Mouse (Mus musculus) lung, postnatal 0 days (tissue): Measurements from ENCODE around the gene Sync. TPM values are rescaled to one million over a fixed set of nuclear protein-coding genes. Genes with fewer than 3 reads are reported as not detected.

Experiments used
- ATAC-seq: fragments of 200-750 bp; cut with Nextera tagmentation; 2 replicates; pipeline ENCODE4 v1.8.0; 2017; ENCODE audit warnings: moderate library complexity
- DNase-seq: peaks from one replicate; pipeline ENCODE4 v3.0.0-alpha.2; 2016; ENCODE audit warnings: low spot score
- H3K27ac ChIP-seq: fragments of 300-500 bp; sonication (generic); 2 replicates; pipeline ENCODE4 v1.5.1; 2014; ENCODE audit warnings: antibody characterized with exemption, mild to moderate bottlenecking, low read length, mixed read lengths
- H3K27me3 ChIP-seq: fragments of 300-500 bp; sonication (generic); replicated peaks from 2 replicates; pipeline ENCODE4 v1.6.1; 2014; ENCODE audit warnings: low read length, mixed read lengths; ENCODE audit not compliant: insufficient read depth
- H3K36me3 ChIP-seq: fragments of 300-500 bp; sonication (generic); 2 replicates; pipeline ENCODE4 v1.6.1; 2014; ENCODE audit warnings: low read length, mixed read lengths; ENCODE audit not compliant: insufficient read depth
- H3K4me1 ChIP-seq: fragments of 300-500 bp; sonication (generic); 2 replicates; pipeline ENCODE4 v1.6.1; 2014; ENCODE audit warnings: antibody characterized with exemption, low read depth, low read length, mixed read lengths; ENCODE audit not compliant: insufficient read depth
- H3K4me2 ChIP-seq: fragments of 300-500 bp; sonication (generic); replicated peaks from 2 replicates; pipeline ENCODE4 v1.6.1; 2014; ENCODE audit warnings: low read depth, mild to moderate bottlenecking, low read length, moderate library complexity, mixed read lengths
- H3K4me3 ChIP-seq: fragments of 300-500 bp; sonication (generic); 2 replicates; pipeline ENCODE4 v1.5.1; 2014; ENCODE audit warnings: low read depth, low read length
- H3K9ac ChIP-seq: fragments of 300-500 bp; sonication (generic); replicated peaks from 2 replicates; pipeline ENCODE4 v1.6.1; 2014; ENCODE audit warnings: low read depth, mild to moderate bottlenecking
- H3K9me3 ChIP-seq: fragments of 300-500 bp; sonication (generic); 2 replicates; pipeline ENCODE4 v1.6.1; 2016; ENCODE audit warnings: low read length, mixed read lengths
- CTCF ChIP-seq: IDR thresholded peaks from 2 replicates; pipeline ENCODE4 v1.5.1; 2016; ENCODE audit warnings: antibody characterized with exemption, mild to moderate bottlenecking
- EP300 ChIP-seq: IDR thresholded peaks from 2 replicates; pipeline ENCODE4 v1.6.1; 2016; ENCODE audit warnings: antibody characterized with exemption, mild to moderate bottlenecking, control low read depth
- WGBS: fragments of 180-500 bp; shearing (Covaris S2); extraction: QIAGEN DNeasy Blood & Tissue Kit; methylation state at CpG from one replicate; pipeline ENCODE4 v1.1.7; 2014; 5-methylcytosine and 5-hydroxymethylcytosine counted together
- polyA plus RNA-seq: library from polyadenylated mRNA; unstranded; fragments of >200 nt; fragmentation: Nextera tagmentation; extraction: Ambion mirVana; gene quantifications from 2 replicates; pipeline ENCODE4 v1.2.1, GENCODE M21; 2015

Sync gene
- polyA plus RNA-seq, 1 experiment from 2014 or later = 0.80 TPM

DNA sequence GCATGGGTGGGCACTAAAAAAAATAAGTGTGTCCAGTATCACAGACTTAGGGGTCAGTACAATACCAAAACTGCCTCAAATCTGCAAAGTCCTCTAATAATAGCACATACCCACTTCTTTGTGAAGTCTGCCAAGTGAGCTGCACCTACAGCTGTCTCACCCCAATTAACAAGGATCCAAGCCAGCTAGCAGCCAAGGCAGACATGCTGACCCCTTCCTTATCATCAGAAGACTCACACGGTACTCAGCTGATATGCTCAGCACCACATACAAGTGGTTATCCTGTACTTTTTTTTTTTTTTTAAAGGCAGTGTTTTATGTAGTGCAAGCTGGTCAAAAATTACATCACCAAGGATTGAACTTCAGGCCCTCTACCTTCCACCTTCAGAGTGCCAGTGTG lies 16.9 kb downstream of the Sync start:
- Histone ChIP-seq H3K9ac (no peak overlapping the region), H3K4me2 (no peak overlapping the region), H3K27me3 (no peaks in the 10 kb centered on the region), H3K4me1 (no peaks in the 10 kb centered on the region), H3K27ac (no peak overlapping the region), H3K9me3 (no peaks in the 10 kb centered on the region), H3K4me3 (no peak overlapping the region), H3K36me3 (0 out of 2 replicates have a peak, but pooled peaks cover 7% of the 10 kb centered on the region)
- DNase-seq = no peak
- no peak for TF ChIP-seq EP300
- TF ChIP-seq CTCF = no peak
- ATAC-seq = no peak
- 25% methylated on average over 1 of the region's 1 CpGs for WGBS

DNA sequence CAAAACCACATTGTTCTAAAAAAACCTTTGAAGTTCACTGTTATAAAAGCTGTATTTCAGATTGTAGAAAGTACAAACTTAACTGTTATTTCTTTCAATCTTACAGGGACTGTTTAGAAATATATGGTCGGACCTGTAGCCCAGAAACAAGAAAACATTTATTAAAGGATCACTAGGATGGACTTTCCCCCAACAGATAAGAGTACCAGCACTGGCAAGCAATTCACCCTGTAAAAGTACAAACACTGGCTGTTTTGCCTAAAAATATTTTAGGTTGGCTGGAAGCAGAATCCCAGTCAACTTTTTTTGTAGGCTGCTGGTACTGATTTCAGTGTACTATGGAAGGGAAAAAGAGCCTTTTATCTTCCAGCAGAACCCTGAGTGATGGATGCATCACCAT lies 20.5 kb downstream of the Sync start:
- Histone ChIP-seq H3K9me3 (no peaks in the 10 kb centered on the region), H3K4me1 (no peaks in the 10 kb centered on the region), H3K4me2 (no peak overlapping the region), H3K36me3 (peaks cover 15% of the 10 kb centered on the region), H3K4me3 (no peak overlapping the region), H3K27me3 (no peaks in the 10 kb centered on the region), H3K27ac (no peak overlapping the region), H3K9ac (no peak overlapping the region)
- no peak for DNase-seq
- 95% methylated on average over 1 of the region's 1 CpGs for WGBS
- no peak for ATAC-seq
- TF ChIP-seq CTCF (no peak), EP300 (no peak)

DNA sequence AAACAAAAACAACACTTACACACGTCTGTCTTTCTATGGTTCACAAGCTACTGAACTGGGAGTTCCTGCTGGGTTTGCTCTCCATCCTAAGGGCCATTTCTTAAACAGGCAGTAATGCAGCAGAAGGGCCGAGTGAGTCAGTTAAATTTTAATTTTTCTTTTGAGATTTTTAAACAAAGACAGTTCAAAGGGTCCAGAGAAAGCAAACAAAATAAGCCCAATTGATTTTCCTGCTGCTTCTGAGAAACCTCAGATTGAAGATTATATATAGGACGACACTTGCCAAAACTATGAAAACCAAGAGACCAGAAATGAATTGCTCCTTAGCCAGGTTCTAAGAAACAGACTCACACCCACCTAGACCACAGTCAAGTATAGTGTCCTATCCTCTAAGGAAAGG lies 26.5 kb downstream of the Sync start:
- 56% methylated on average over 3 of the region's 3 CpGs for WGBS
- no peak for ATAC-seq
- Histone ChIP-seq H3K4me2 (no peak overlapping the region), H3K4me3 (no peak overlapping the region), H3K27me3 (no peaks in the 10 kb centered on the region), H3K4me1 (no peaks in the 10 kb centered on the region), H3K36me3 (peaks cover 56% of the 10 kb centered on the region), H3K27ac (no peak overlapping the region), H3K9ac (no peak overlapping the region), H3K9me3 (no peaks in the 10 kb centered on the region)
- TF ChIP-seq CTCF = no peak
- TF ChIP-seq EP300 = no peak
- DNase-seq = no peak

DNA sequence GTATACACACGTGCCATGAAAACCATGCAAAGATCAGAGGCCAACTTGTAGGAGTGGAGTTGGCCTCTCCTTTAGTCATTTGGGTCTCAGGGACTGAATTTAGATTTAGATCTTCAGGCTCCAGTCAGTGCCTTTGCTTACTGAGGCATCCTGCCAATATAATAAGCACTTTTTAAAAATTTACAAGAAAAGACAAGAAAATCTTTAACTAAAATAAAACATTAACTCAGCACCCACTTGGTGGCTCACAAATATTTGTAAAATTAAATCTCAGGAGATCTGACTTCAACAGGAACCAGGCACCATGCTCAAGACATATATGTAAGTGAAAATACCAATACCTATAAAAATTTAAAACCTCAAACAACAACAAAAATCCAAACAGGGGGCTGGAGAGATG lies 33.5 kb downstream of the Sync start:
- Histone ChIP-seq H3K4me1 (no peaks in the 10 kb centered on the region), H3K36me3 (peaks cover 30% of the 10 kb centered on the region; the same call in 1 of the 2 replicates), H3K9me3 (no peaks in the 10 kb centered on the region), H3K9ac (no peak overlapping the region), H3K27ac (no peak overlapping the region), H3K4me2 (no peak overlapping the region), H3K4me3 (no peak overlapping the region), H3K27me3 (no peaks in the 10 kb centered on the region)
- WGBS = 69% methylated on average over 1 of the region's 1 CpGs
- ATAC-seq = no peak
- TF ChIP-seq CTCF (no peak), EP300 (no peak)
- no peak for DNase-seq

- H3K9me3 ChIP-seq = no peaks in the 10 kb centered on the region
- no peaks in the 10 kb centered on the region for H3K27me3 ChIP-seq
- no peak overlapping the region for H3K9ac ChIP-seq
- H3K4me3 ChIP-seq = no peak overlapping the region
- TF ChIP-seq CTCF = no peak
- no peak for TF ChIP-seq EP300
- no peaks in the 10 kb centered on the region for H3K4me1 ChIP-seq
- 91% methylated on average over 5 of the region's 5 CpGs for WGBS
- DNase-seq = no peak
- no peak overlapping the region for H3K4me2 ChIP-seq
- no peak overlapping the region for H3K27ac ChIP-seq
- ATAC-seq = no peak
- peaks cover 21% of the 10 kb centered on the region; the same call in 1 of the 2 replicates for H3K36me3 ChIP-seq
Measured at GRCm38 (mm10) chr4:129322042-129322441, 34.6 kb downstream of the Sync start.

- Histone ChIP-seq H3K36me3 (peaks cover 14% of the 10 kb centered on the region; the same call in 1 of the 2 replicates), H3K4me1 (no peaks in the 10 kb centered on the region), H3K27me3 (no peaks in the 10 kb centered on the region), H3K27ac (no peak overlapping the region), H3K4me2 (no peak overlapping the region), H3K9ac (no peak overlapping the region), H3K4me3 (no peak overlapping the region), H3K9me3 (no peaks in the 10 kb centered on the region)
- no peak for TF ChIP-seq EP300
- TF ChIP-seq CTCF = no peak
- DNase-seq (no peak), ATAC-seq (no peak)
- 62% methylated on average over 1 of the region's 1 CpGs for WGBS
Measured at GRCm38 (mm10) chr4:129323491-129323890, 36.1 kb downstream of the Sync start.

- 89% methylated on average over 1 of the region's 1 CpGs for WGBS
- ATAC-seq = no peak
- no peaks in the 10 kb centered on the region for H3K27me3 ChIP-seq
- TF ChIP-seq CTCF = no peak
- no peak for TF ChIP-seq EP300
- H3K4me3 ChIP-seq = no peak overlapping the region
- H3K9ac ChIP-seq = no peak overlapping the region
- no peak overlapping the region for H3K4me2 ChIP-seq
- H3K9me3 ChIP-seq = no peaks in the 10 kb centered on the region
- H3K4me1 ChIP-seq = no peaks in the 10 kb centered on the region
- peaks cover 12% of the 10 kb centered on the region; the same call in 1 of the 2 replicates for H3K36me3 ChIP-seq
- no peak overlapping the region for H3K27ac ChIP-seq
- DNase-seq = peak; percentile 60
Measured at GRCm38 (mm10) chr4:129324756-129325155, 37.3 kb downstream of the Sync start.
